Mouse (Mus musculus): ENCODE data around the gene Zbp1.

The Zbp1 gene

GRCm38 (mm10) chr2:173216840-173217239, 1.9 kb downstream of the Zbp1 start:
- no peak for DNase-seq (ENCODE audit: low spot score)

- DNase-seq (ENCODE audit: low spot score): no peak
Observed at GRCm38 (mm10) chr2:173212227-173212626, 6.5 kb downstream of the Zbp1 start.

GRCm38 (mm10) chr2:173209091-173209815, 9.5 kb downstream of the Zbp1 start:
- DNase-seq (ENCODE audit: low spot score): no peak

GRCm38 (mm10) chr2:173207051-173207450, 11.7 kb downstream of the Zbp1 start:
- DNase-seq (ENCODE audit: low spot score): no peak

- no peak for DNase-seq (ENCODE audit: low spot score)
Observed at GRCm38 (mm10) chr2:173205563-173206099, 13.1 kb downstream of the Zbp1 start.

GRCm38 (mm10) chr2:173204671-173205070, 14.1 kb downstream of the Zbp1 start:
- DNase-seq (ENCODE audit: low spot score): no peak

GRCm38 (mm10) chr2:173203726-173204125, 15.0 kb downstream of the Zbp1 start:
- no peak for DNase-seq (ENCODE audit: low spot score)

GRCm38 (mm10) chr2:173202924-173203689, 15.6 kb downstream of the Zbp1 start:
- no peak for DNase-seq (ENCODE audit: low spot score)

- DNase-seq (ENCODE audit: low spot score): no peak
Observed at GRCm38 (mm10) chr2:173194796-173195195, 23.9 kb downstream of the Zbp1 start.

GRCm38 (mm10) chr2:173187182-173187855, 31.4 kb downstream of the Zbp1 start:
- no peak for DNase-seq (ENCODE audit: low spot score)

GRCm38 (mm10) chr2:173186047-173186943, 32.4 kb downstream of the Zbp1 start:
- peak; percentile 83 for DNase-seq (ENCODE audit: low spot score)

- no peak for DNase-seq (ENCODE audit: low spot score)
Observed at GRCm38 (mm10) chr2:173185282-173185681, 33.4 kb downstream of the Zbp1 start.

- DNase-seq (ENCODE audit: low spot score): no peak
Observed at GRCm38 (mm10) chr2:173184475-173185080, 34.1 kb downstream of the Zbp1 start.

GRCm38 (mm10) chr2:173183836-173184460, 34.8 kb downstream of the Zbp1 start:
- no peak for DNase-seq (ENCODE audit: low spot score)

- DNase-seq (ENCODE audit: low spot score): no peak
Observed at GRCm38 (mm10) chr2:173183311-173183710, 35.4 kb downstream of the Zbp1 start.

- no peak for DNase-seq (ENCODE audit: low spot score)
Observed at GRCm38 (mm10) chr2:173182796-173183195, 35.9 kb downstream of the Zbp1 start.

- DNase-seq (ENCODE audit: low spot score): no peak
Observed at GRCm38 (mm10) chr2:173181901-173182300, 36.8 kb downstream of the Zbp1 start.

- no peak for DNase-seq (ENCODE audit: low spot score)
Observed at GRCm38 (mm10) chr2:173181486-173181885, 37.2 kb downstream of the Zbp1 start.

- no peak for DNase-seq (ENCODE audit: low spot score)
Observed at GRCm38 (mm10) chr2:173180721-173181388, 37.9 kb downstream of the Zbp1 start.

- no peak for DNase-seq (ENCODE audit: low spot score)
Observed at GRCm38 (mm10) chr2:173180026-173180425, 38.7 kb downstream of the Zbp1 start.

Measured in ovary, postnatal 10 days (tissue).